Mouse (Mus musculus): ENCODE measurements around the gene Tectb. TPM values are rescaled to one million over a fixed set of nuclear protein-coding genes. Genes with fewer than 3 reads are reported as not detected.

Tectb gene
- polyA plus RNA-seq, 1 experiment from 2014 or later: not detected

DNA sequence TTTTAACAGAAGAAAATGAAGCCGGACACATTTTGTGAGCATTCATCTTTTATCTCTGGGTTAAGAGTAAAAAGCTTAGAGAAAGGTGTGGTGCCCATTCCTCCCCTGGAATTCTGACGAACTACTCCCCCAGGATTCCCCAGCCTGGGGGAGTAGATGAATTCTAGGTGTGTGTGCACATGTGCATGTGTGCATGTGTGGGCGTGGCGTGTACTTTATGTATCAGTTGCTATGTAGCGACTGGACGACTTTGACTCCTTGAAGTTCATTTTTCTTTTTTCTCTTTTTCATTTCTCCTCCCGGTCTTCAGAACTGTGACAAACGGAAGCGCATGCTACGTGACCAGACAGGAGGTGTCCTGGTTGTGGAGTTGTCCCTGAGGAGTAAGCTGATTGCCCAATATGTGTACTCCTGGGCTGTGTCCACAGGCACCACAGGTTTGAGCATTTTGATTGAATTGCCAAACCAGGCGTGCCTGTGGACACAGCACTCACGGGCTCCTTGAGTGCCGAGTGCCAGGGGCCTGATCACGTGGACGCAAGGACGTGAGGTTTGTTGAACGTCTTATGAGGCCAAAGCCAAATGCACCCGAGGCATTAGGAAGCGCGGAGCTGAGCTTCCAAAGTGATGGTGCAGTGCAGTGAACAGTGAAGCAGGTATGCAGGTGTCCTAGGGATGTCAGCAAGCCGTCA is 11.9 kb downstream of the Tectb start:
- Histone ChIP-seq H3K4me2 (ENCODE audit: low read depth, low read length) (no peak overlapping the region), H3K4me3 (ENCODE audit: low read depth, low read length) (no peak overlapping the region), H3K36me3 (ENCODE audit: control insufficient read depth, insufficient read depth, low read length) (no peaks in the 10 kb centered on the region), H3K9me3 (ENCODE audit: control insufficient read depth, low read length) (no peaks in the 10 kb centered on the region), H3K9ac (replicated peaks; ENCODE audit: low read depth, low read length) (no peak overlapping the region), H3K27me3 (ENCODE audit: control insufficient read depth, insufficient read depth, low read length) (no peaks in the 10 kb centered on the region), H3K4me1 (ENCODE audit: control insufficient read depth, insufficient read depth, low read length) (no peaks in the 10 kb centered on the region), H3K27ac (ENCODE audit: low read depth, low read length) (no peak overlapping the region)
- ATAC-seq (ENCODE audit: low read depth): no peak
- WGBS: 91% methylated on average over 21 of the region's 21 CpGs

DNA sequence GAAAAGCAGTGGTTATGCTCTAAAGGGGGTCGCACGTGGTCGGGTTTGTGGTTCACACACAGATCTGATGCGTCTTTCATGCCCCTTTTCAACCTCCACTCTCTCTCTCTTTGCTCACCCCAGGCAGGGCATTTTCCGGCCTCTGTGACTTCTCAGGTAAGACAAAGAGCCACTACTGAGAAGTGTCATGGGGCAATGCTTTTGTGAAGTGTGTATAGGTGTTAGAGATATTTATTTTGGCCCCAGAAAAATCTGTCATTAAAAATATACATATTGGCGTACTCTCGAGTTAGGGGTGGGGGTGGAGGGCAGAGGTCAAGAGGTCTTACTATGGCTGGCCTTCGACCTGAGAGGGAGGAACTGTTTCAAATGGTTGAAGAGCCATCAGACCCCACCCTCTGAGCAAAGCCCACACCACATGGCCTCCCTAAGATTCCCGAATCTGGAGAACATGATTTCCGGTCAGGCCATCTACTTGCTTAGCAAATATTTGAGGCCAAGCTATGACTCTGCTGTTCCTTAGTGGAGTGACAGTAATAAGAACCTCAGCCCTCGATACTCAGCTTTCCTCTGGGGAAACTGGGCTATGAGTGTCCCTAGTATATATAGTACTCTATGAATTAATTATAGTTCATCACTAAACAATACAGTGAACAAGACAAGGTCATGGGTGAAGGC is 13.3 kb downstream of the Tectb start:
- Histone ChIP-seq H3K9ac (replicated peaks; ENCODE audit: low read depth, low read length) (no peak overlapping the region), H3K27me3 (ENCODE audit: control insufficient read depth, insufficient read depth, low read length) (no peaks in the 10 kb centered on the region), H3K4me3 (ENCODE audit: low read depth, low read length) (no peak overlapping the region), H3K9me3 (ENCODE audit: control insufficient read depth, low read length) (no peaks in the 10 kb centered on the region), H3K4me2 (ENCODE audit: low read depth, low read length) (no peak overlapping the region), H3K4me1 (ENCODE audit: control insufficient read depth, insufficient read depth, low read length) (no peaks in the 10 kb centered on the region), H3K27ac (ENCODE audit: low read depth, low read length) (no peak overlapping the region), H3K36me3 (ENCODE audit: control insufficient read depth, insufficient read depth, low read length) (no peaks in the 10 kb centered on the region)
- WGBS: 72% methylated on average over 11 of the region's 11 CpGs
- no peak for ATAC-seq (ENCODE audit: low read depth)

DNA sequence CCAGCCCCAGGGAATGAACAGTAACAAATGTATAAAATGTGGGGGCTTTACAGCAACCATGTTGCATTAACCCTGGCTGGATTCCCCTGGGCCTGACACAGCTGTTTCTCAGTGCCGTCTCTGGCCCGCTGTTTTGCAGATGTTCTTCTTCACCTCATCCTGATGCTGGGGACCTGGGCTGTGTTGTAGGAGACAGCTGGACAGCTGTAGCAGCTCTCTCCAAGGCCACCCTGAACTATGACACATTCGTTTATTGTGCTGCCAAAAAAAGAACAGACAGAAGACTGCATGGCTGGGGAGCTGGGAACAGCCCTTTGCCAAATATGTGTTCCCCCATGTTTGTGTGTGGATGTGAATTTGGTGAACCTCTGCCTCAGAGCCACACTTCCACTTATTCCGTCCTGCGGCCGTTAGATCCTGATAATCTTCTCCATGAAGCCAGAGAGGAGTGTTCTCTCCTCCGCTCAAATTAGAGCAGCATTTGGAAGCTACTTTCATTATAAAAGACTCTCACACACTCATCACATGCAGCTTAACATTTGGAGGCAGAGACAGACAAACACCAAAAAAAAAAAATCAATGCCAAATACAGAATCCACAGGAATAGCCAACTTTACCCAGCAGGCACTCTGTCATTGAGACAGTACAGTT is 14.1 kb downstream of the Tectb start:
- no peak overlapping the region for H3K9ac ChIP-seq (replicated peaks; ENCODE audit: low read depth, low read length)
- WGBS: 74% methylated on average over 7 of the region's 7 CpGs
- H3K4me3 ChIP-seq (ENCODE audit: low read depth, low read length): no peak overlapping the region
- H3K9me3 ChIP-seq (ENCODE audit: control insufficient read depth, low read length): no peaks in the 10 kb centered on the region
- no peaks in the 10 kb centered on the region for H3K4me1 ChIP-seq (ENCODE audit: control insufficient read depth, insufficient read depth, low read length)
- ATAC-seq (ENCODE audit: low read depth): no peak
- H3K36me3 ChIP-seq (ENCODE audit: control insufficient read depth, insufficient read depth, low read length): no peaks in the 10 kb centered on the region
- H3K27ac ChIP-seq (ENCODE audit: low read depth, low read length): no peak overlapping the region
- H3K4me2 ChIP-seq (ENCODE audit: low read depth, low read length): no peak overlapping the region
- H3K27me3 ChIP-seq (ENCODE audit: control insufficient read depth, insufficient read depth, low read length): no peaks in the 10 kb centered on the region

DNA sequence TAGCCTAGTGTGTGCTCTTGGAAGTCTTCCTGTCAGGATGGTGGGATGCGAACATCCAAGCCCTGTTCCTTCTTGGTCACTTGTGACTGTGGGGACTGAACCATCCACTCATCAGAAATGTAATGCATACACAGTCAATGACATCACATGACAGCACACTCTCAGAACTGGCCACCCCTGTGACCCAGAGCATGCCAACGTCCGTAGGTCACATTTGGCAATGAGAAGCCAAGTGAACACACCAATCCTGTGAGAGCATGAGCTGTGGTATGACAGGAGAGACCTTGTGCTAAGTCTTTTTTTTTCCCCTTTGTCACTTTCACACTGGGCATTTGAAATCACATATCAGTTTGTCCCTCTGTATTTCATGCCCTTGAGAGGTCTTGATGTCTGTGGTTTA is 15.0 kb downstream of the Tectb start:
- Histone ChIP-seq H3K9me3 (ENCODE audit: control insufficient read depth, low read length) (no peaks in the 10 kb centered on the region), H3K4me2 (ENCODE audit: low read depth, low read length) (no peak overlapping the region), H3K4me3 (ENCODE audit: low read depth, low read length) (no peak overlapping the region), H3K27ac (ENCODE audit: low read depth, low read length) (no peak overlapping the region), H3K27me3 (ENCODE audit: control insufficient read depth, insufficient read depth, low read length) (no peaks in the 10 kb centered on the region), H3K36me3 (ENCODE audit: control insufficient read depth, insufficient read depth, low read length) (no peaks in the 10 kb centered on the region), H3K9ac (replicated peaks; ENCODE audit: low read depth, low read length) (no peak overlapping the region), H3K4me1 (ENCODE audit: control insufficient read depth, insufficient read depth, low read length) (no peaks in the 10 kb centered on the region)
- WGBS: 90% methylated on average over 3 of the region's 3 CpGs
- no peak for ATAC-seq (ENCODE audit: low read depth)

DNA sequence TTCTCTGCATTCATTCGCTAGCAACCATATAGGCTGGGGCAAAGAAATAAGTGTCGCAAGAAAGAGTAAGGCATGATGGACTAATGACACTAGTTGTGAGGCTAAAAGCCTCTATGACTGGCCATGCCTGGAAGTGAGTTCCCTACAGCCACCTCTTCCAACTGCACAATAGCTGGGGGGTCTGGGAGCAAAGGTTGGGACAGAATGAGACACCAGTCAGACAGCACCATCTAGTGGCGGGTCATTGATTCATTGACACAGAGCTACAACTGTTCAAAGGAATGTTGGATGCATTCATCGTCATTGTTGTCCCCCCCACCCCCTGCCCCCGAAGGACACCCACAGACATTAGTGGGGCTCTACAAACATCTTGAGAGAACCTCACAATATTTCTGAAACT is 17.8 kb downstream of the Tectb start:
- no peak overlapping the region for H3K27ac ChIP-seq (ENCODE audit: low read depth, low read length)
- 0 out of 2 replicates have a peak overlapping the region, but pooled peaks have one; percentile 5 for H3K4me2 ChIP-seq (ENCODE audit: low read depth, low read length)
- H3K9ac ChIP-seq (replicated peaks; ENCODE audit: low read depth, low read length): no peak overlapping the region
- no peaks in the 10 kb centered on the region for H3K4me1 ChIP-seq (ENCODE audit: control insufficient read depth, insufficient read depth, low read length)
- peak; percentile 72; the same call in 1 of the 2 replicates for ATAC-seq (ENCODE audit: low read depth)
- H3K9me3 ChIP-seq (ENCODE audit: control insufficient read depth, low read length): no peaks in the 10 kb centered on the region
- 39% methylated on average over 5 of the region's 5 CpGs for WGBS
- no peaks in the 10 kb centered on the region for H3K36me3 ChIP-seq (ENCODE audit: control insufficient read depth, insufficient read depth, low read length)
- no peaks in the 10 kb centered on the region for H3K27me3 ChIP-seq (ENCODE audit: control insufficient read depth, insufficient read depth, low read length)
- H3K4me3 ChIP-seq (ENCODE audit: low read depth, low read length): no peak overlapping the region

DNA sequence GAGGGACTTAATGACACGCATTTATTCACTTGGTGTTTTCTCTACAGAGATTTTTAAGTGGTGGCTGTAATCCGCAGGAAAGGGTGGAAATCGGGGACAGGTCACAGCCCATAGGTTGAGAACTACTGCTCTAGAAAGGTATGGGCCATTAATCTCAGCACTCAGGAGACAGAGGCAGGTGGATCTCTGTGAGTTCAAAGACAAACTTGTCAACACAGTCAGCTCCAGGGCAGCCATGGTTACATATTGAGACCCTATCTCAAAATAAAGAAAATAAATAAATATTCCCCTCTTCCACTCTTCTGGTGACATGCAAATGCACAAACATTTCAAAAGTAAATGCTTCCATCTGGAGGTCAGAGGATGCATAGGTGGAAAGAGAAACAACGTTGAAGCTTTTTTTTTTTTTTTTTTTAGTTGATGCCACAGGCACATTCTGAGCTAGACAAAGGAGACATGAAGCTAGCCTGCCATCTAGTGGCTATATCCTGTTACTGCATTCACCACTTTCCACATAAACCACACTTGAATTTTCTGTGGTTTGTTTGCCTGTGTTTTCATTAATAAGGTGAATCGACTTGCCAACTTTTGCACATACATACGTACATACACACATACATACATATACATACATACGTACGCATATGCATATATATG is 26.1 kb downstream of the Tectb start:
- 37% methylated on average over 8 of the region's 8 CpGs for WGBS
- H3K4me1 ChIP-seq (ENCODE audit: control insufficient read depth, insufficient read depth, low read length): no peaks in the 10 kb centered on the region
- no peaks in the 10 kb centered on the region for H3K36me3 ChIP-seq (ENCODE audit: control insufficient read depth, insufficient read depth, low read length)
- no peak overlapping the region for H3K9ac ChIP-seq (replicated peaks; ENCODE audit: low read depth, low read length)
- no peaks in the 10 kb centered on the region for H3K9me3 ChIP-seq (ENCODE audit: control insufficient read depth, low read length)
- no peak overlapping the region for H3K4me2 ChIP-seq (ENCODE audit: low read depth, low read length)
- no peak overlapping the region for H3K4me3 ChIP-seq (ENCODE audit: low read depth, low read length)
- H3K27me3 ChIP-seq (ENCODE audit: control insufficient read depth, insufficient read depth, low read length): no peaks in the 10 kb centered on the region
- no peak overlapping the region for H3K27ac ChIP-seq (ENCODE audit: low read depth, low read length)
- ATAC-seq (ENCODE audit: low read depth): peak; percentile 34; the same call in 1 of the 2 replicates

DNA sequence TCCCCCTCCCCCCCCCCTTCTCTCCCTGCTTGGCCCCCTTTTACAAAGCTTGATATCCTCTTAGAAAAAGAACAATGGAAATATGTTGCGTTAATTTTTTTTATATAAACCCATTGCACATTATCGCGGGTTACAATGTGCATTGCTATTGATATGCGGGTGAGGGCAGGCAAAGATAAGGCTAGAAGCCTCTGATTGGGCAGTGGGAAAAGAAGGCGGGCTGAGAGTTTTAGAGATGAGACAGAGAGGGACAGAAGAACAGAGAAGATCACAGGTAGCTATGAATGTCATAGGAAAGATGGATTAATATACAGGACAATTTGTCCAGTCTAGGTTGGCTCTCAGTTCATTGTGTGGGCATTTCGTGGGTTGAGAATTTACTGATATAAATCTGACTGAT is 26.7 kb downstream of the Tectb start:
- no peak overlapping the region for H3K4me3 ChIP-seq (ENCODE audit: low read depth, low read length)
- H3K27me3 ChIP-seq (ENCODE audit: control insufficient read depth, insufficient read depth, low read length): no peaks in the 10 kb centered on the region
- ATAC-seq (ENCODE audit: low read depth): no peak
- no peaks in the 10 kb centered on the region for H3K4me1 ChIP-seq (ENCODE audit: control insufficient read depth, insufficient read depth, low read length)
- no peaks in the 10 kb centered on the region for H3K9me3 ChIP-seq (ENCODE audit: control insufficient read depth, low read length)
- WGBS: 58% methylated on average over 6 of the region's 6 CpGs
- no peak overlapping the region for H3K27ac ChIP-seq (ENCODE audit: low read depth, low read length)
- no peak overlapping the region for H3K9ac ChIP-seq (replicated peaks; ENCODE audit: low read depth, low read length)
- no peaks in the 10 kb centered on the region for H3K36me3 ChIP-seq (ENCODE audit: control insufficient read depth, insufficient read depth, low read length)
- no peak overlapping the region for H3K4me2 ChIP-seq (ENCODE audit: low read depth, low read length)

DNA sequence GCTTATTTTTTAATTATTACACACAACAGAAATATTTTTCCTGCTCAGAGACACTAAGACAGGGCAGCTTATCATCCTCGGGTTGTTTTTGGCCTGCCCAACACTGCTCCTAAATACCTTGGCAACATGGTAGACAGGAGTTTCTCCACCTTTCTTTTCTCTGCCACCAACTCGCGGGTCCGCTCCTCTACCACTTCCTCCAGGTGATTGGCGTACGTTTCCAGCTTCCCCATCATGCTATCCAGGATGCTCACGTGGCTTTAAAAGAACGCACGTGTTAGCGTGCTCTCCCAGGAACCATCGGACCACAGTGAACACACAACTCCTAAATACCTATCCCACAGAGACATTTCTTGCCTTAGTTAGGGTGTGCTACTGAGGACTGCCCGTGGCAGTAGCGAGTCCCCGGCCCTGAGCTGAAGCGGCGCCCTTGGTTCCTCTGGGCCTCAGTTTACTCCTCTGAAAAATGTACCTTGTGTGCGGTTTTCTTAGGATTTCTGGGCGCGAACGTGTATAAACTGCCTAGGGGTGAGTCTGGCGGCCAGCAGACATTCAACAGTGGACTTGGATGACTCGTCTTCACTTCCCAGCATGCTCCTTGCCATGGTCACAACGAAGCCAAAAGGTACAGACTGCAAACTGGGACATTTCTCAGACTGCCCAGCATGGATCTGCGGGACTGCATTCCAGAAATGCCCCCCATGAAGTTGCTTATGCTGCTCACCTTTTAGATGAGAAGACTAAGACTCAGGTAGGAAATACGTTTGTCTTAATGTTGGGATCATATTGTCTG is 27.4 kb downstream of the Tectb start:
- ATAC-seq (ENCODE audit: low read depth): no peak
- H3K4me2 ChIP-seq (ENCODE audit: low read depth, low read length): no peak overlapping the region
- no peaks in the 10 kb centered on the region for H3K36me3 ChIP-seq (ENCODE audit: control insufficient read depth, insufficient read depth, low read length)
- no peaks in the 10 kb centered on the region for H3K9me3 ChIP-seq (ENCODE audit: control insufficient read depth, low read length)
- no peaks in the 10 kb centered on the region for H3K4me1 ChIP-seq (ENCODE audit: control insufficient read depth, insufficient read depth, low read length)
- H3K27ac ChIP-seq (ENCODE audit: low read depth, low read length): no peak overlapping the region
- 69% methylated on average over 25 of the region's 25 CpGs for WGBS
- H3K27me3 ChIP-seq (ENCODE audit: control insufficient read depth, insufficient read depth, low read length): no peaks in the 10 kb centered on the region
- no peak overlapping the region for H3K9ac ChIP-seq (replicated peaks; ENCODE audit: low read depth, low read length)
- no peak overlapping the region for H3K4me3 ChIP-seq (ENCODE audit: low read depth, low read length)

All from neural tube, embryonic 14.5 days (tissue).